Mouse (Mus musculus) heart, adult 10 weeks (tissue): ENCODE measurements around the gene 2410141K09Rik. TPM values are rescaled to one million over a fixed set of nuclear protein-coding genes. Genes with fewer than 3 reads are reported as not detected.

Experiments used
- polyA plus RNA-seq: library from polyadenylated mRNA; stranded (reverse); fragments of 350-450 nt; fragmentation: Illumina TruSeq; extraction: RNeasy Lipid Tissue Mini Kit (QIAGEN cat#74804); gene quantifications from one replicate; pipeline ENCODE4 v1.2.3, GENCODE M21; 2014; ENCODE audit warnings: low read depth, low replicate concordance

Gene 2410141K09Rik
- not detected for polyA plus RNA-seq

GRCm38 (mm10) chr13:66441018-66441417 lies at the start of gene 2410141K09Rik:
Gene 2410141K09Rik, minus strand, starts transcription at chr13:66441118.

Other genes starting within 250 kb of the 2410141K09Rik start
- not detected for gene Gm10772, start 213.5 kb downstream of the 2410141K09Rik start, polyA plus RNA-seq